Mouse (Mus musculus): ENCODE measurements around the gene Slc25a54.

- no peak for TF ChIP-seq CTCF (IDR thresholded peaks at IDR 0.05; ENCODE audit: low read depth, low read length)
- no peak for TF ChIP-seq GATA1 (IDR thresholded peaks at IDR 0.05; ENCODE audit: borderline replicate concordance, low read length)
- TF ChIP-seq TAL1 (conservative IDR thresholded peaks at IDR 0.05; ENCODE audit: low read depth, low read length) = no peak
These were observed 52.7 kb downstream of the Slc25a54 start for GRCm38 (mm10) chr3:109132966-109133365.

All from G1E (cell line).